Mouse (Mus musculus): ENCODE data around the gene Mitf. TPM values are rescaled to one million over a fixed set of nuclear protein-coding genes. Genes with fewer than 3 reads are reported as not detected.

Gene Mitf
- polyA plus RNA-seq, 1 experiment = 6.3 TPM

GRCm38 (mm10) chr6:97871296-97872030 lies 64.6 kb downstream of the Mitf start:
- H3K27ac ChIP-seq (ENCODE audit: insufficient read depth, low read length) = 0 out of 2 replicates have a peak overlapping the region, but pooled peaks have one; percentile 16
- no peak overlapping the region for H3K4me3 ChIP-seq (ENCODE audit: insufficient read depth, low read length)
- peaks cover 11% of the 10 kb centered on the region for H3K4me1 ChIP-seq (ENCODE audit: control insufficient read depth, insufficient read depth, low read length)
- no peak for TF ChIP-seq CTCF (IDR thresholded peaks at IDR 0.05; ENCODE audit: borderline replicate concordance, insufficient read depth, low read length)
- no peak for TF ChIP-seq POLR2A (IDR thresholded peaks at IDR 0.05; ENCODE audit: low read depth, low read length)

GRCm38 (mm10) chr6:97873102-97873501 lies 66.2 kb downstream of the Mitf start:
- no peak overlapping the region for H3K27ac ChIP-seq (ENCODE audit: insufficient read depth, low read length)
- H3K4me3 ChIP-seq (ENCODE audit: insufficient read depth, low read length) = no peak overlapping the region
- TF ChIP-seq CTCF (IDR thresholded peaks at IDR 0.05; ENCODE audit: borderline replicate concordance, insufficient read depth, low read length) (no peak), POLR2A (IDR thresholded peaks at IDR 0.05; ENCODE audit: low read depth, low read length) (no peak)
- peaks cover 11% of the 10 kb centered on the region for H3K4me1 ChIP-seq (ENCODE audit: control insufficient read depth, insufficient read depth, low read length)

GRCm38 (mm10) chr6:97876990-97877389 lies 70.1 kb downstream of the Mitf start:
- Histone ChIP-seq H3K27ac (ENCODE audit: insufficient read depth, low read length) (no peak overlapping the region), H3K4me3 (ENCODE audit: insufficient read depth, low read length) (no peak overlapping the region), H3K4me1 (ENCODE audit: control insufficient read depth, insufficient read depth, low read length) (peaks cover 8% of the 10 kb centered on the region)
- TF ChIP-seq POLR2A (IDR thresholded peaks at IDR 0.05; ENCODE audit: low read depth, low read length) (no peak), CTCF (IDR thresholded peaks at IDR 0.05; ENCODE audit: borderline replicate concordance, insufficient read depth, low read length) (no peak)

- peaks cover 8% of the 10 kb centered on the region for H3K4me1 ChIP-seq (ENCODE audit: control insufficient read depth, insufficient read depth, low read length)
- TF ChIP-seq POLR2A (IDR thresholded peaks at IDR 0.05; ENCODE audit: low read depth, low read length) (no peak), CTCF (IDR thresholded peaks at IDR 0.05; ENCODE audit: borderline replicate concordance, insufficient read depth, low read length) (no peak)
- no peak overlapping the region for H3K27ac ChIP-seq (ENCODE audit: insufficient read depth, low read length)
- H3K4me3 ChIP-seq (ENCODE audit: insufficient read depth, low read length) = no peak overlapping the region
Observed at GRCm38 (mm10) chr6:97877492-97877891, 70.6 kb downstream of the Mitf start.

- Histone ChIP-seq H3K27ac (ENCODE audit: insufficient read depth, low read length) (no peak overlapping the region), H3K4me3 (ENCODE audit: insufficient read depth, low read length) (no peak overlapping the region), H3K4me1 (ENCODE audit: control insufficient read depth, insufficient read depth, low read length) (peaks cover 6% of the 10 kb centered on the region)
- no peak for TF ChIP-seq POLR2A (IDR thresholded peaks at IDR 0.05; ENCODE audit: low read depth, low read length)
- TF ChIP-seq CTCF (IDR thresholded peaks at IDR 0.05; ENCODE audit: borderline replicate concordance, insufficient read depth, low read length) = no peak
Observed at GRCm38 (mm10) chr6:97880363-97880762, 73.5 kb downstream of the Mitf start.

- H3K4me1 ChIP-seq (ENCODE audit: control insufficient read depth, insufficient read depth, low read length) = peaks cover 6% of the 10 kb centered on the region
- no peak for TF ChIP-seq CTCF (IDR thresholded peaks at IDR 0.05; ENCODE audit: borderline replicate concordance, insufficient read depth, low read length)
- no peak for TF ChIP-seq POLR2A (IDR thresholded peaks at IDR 0.05; ENCODE audit: low read depth, low read length)
- H3K4me3 ChIP-seq (ENCODE audit: insufficient read depth, low read length) = no peak overlapping the region
- H3K27ac ChIP-seq (ENCODE audit: insufficient read depth, low read length) = no peak overlapping the region
Observed at GRCm38 (mm10) chr6:97881935-97882334, 75.1 kb downstream of the Mitf start.

GRCm38 (mm10) chr6:97882931-97883330 lies 76.1 kb downstream of the Mitf start:
- Histone ChIP-seq H3K27ac (ENCODE audit: insufficient read depth, low read length) (peak overlapping the region; percentile 78; the same call in 1 of the 2 replicates), H3K4me1 (ENCODE audit: control insufficient read depth, insufficient read depth, low read length) (peaks cover 6% of the 10 kb centered on the region), H3K4me3 (ENCODE audit: insufficient read depth, low read length) (no peak overlapping the region)
- TF ChIP-seq POLR2A (IDR thresholded peaks at IDR 0.05; ENCODE audit: low read depth, low read length) = no peak
- no peak for TF ChIP-seq CTCF (IDR thresholded peaks at IDR 0.05; ENCODE audit: borderline replicate concordance, insufficient read depth, low read length)

GRCm38 (mm10) chr6:97883496-97883895 lies 76.6 kb downstream of the Mitf start:
- H3K27ac ChIP-seq (ENCODE audit: insufficient read depth, low read length) = peak overlapping the region; percentile 78
- peaks cover 6% of the 10 kb centered on the region for H3K4me1 ChIP-seq (ENCODE audit: control insufficient read depth, insufficient read depth, low read length)
- H3K4me3 ChIP-seq (ENCODE audit: insufficient read depth, low read length) = no peak overlapping the region
- TF ChIP-seq POLR2A (IDR thresholded peaks at IDR 0.05; ENCODE audit: low read depth, low read length) (no peak), CTCF (IDR thresholded peaks at IDR 0.05; ENCODE audit: borderline replicate concordance, insufficient read depth, low read length) (no peak)

- Histone ChIP-seq H3K4me1 (ENCODE audit: control insufficient read depth, insufficient read depth, low read length) (peaks cover 6% of the 10 kb centered on the region), H3K4me3 (ENCODE audit: insufficient read depth, low read length) (no peak overlapping the region), H3K27ac (ENCODE audit: insufficient read depth, low read length) (no peak overlapping the region)
- TF ChIP-seq POLR2A (IDR thresholded peaks at IDR 0.05; ENCODE audit: low read depth, low read length) = no peak
Observed at GRCm38 (mm10) chr6:97884971-97885370, 78.1 kb downstream of the Mitf start.

- no peak for TF ChIP-seq CTCF (IDR thresholded peaks at IDR 0.05; ENCODE audit: borderline replicate concordance, insufficient read depth, low read length)
- no peak for TF ChIP-seq POLR2A (IDR thresholded peaks at IDR 0.05; ENCODE audit: low read depth, low read length)
- Histone ChIP-seq H3K27ac (ENCODE audit: insufficient read depth, low read length) (no peak overlapping the region), H3K4me1 (ENCODE audit: control insufficient read depth, insufficient read depth, low read length) (peaks cover 6% of the 10 kb centered on the region)
Observed at GRCm38 (mm10) chr6:97885606-97886005, 78.8 kb downstream of the Mitf start.

More at GRCm38 (mm10) chr6:97885606-97886005, 78.8 kb downstream of the Mitf start:
- no peak overlapping the region for H3K4me3 ChIP-seq (ENCODE audit: insufficient read depth, low read length)

All from embryonic fibroblast, embryonic 13.5 days (primary cell).